Mouse (Mus musculus) small intestine, adult 2 months (tissue): ENCODE measurements around the gene Cd47. TPM values are rescaled to one million over a fixed set of nuclear protein-coding genes. Genes with fewer than 3 reads are reported as not detected.

ENCODE experiments used
- H3K27ac ChIP-seq: fragments of 200-500 bp; 2 replicates; pipeline ENCODE4 v1.5.1; 2012; ENCODE audit warnings: low read depth, low read length, control low read depth, inconsistent platforms; ENCODE audit not compliant: insufficient read depth
- H3K27me3 ChIP-seq: fragments of 200-500 bp; 2 replicates; pipeline ENCODE4 v1.6.1; 2012; ENCODE audit warnings: mild to moderate bottlenecking, moderate library complexity, low read length, inconsistent platforms; ENCODE audit not compliant: control insufficient read depth, insufficient read depth
- H3K36me3 ChIP-seq: fragments of 200-500 bp; 2 replicates; pipeline ENCODE4 v1.6.1; 2012; ENCODE audit warnings: mild to moderate bottlenecking, low read length, control low read depth, inconsistent platforms; ENCODE audit not compliant: control insufficient read depth, insufficient read depth
- H3K4me1 ChIP-seq: fragments of 200-500 bp; 2 replicates; pipeline ENCODE4 v1.6.1; 2012; ENCODE audit warnings: low read length, inconsistent platforms, mixed read lengths; ENCODE audit not compliant: control insufficient read depth, insufficient read depth, insufficient read length
- H3K4me3 ChIP-seq: fragments of 200-500 bp; 2 replicates; pipeline ENCODE4 v1.5.1; 2012; ENCODE audit warnings: low read depth, mild to moderate bottlenecking, control low read depth, inconsistent platforms, low read length, moderate library complexity
- CTCF ChIP-seq: fragments of 200-500 bp; IDR thresholded peaks from 2 replicates; pipeline ENCODE4 v1.5.1; 2012; ENCODE audit warnings: low read depth, mild to moderate bottlenecking, control low read depth, inconsistent platforms, low read length, moderate library complexity, mixed read lengths; ENCODE audit not compliant: insufficient replicate concordance, insufficient read length; ENCODE audit errors: extremely low read depth
- POLR2A ChIP-seq: fragments of 200-500 bp; IDR thresholded peaks from 2 replicates; pipeline ENCODE4 v1.6.1; 2012; ENCODE audit warnings: low read depth, mild to moderate bottlenecking, control low read depth, inconsistent platforms, low read length, moderate library complexity
- WGBS: fragments of 180-500 bp; shearing (Covaris S2); methylation state at CpG from one replicate; pipeline ENCODE4 v1.1.7; 2018; 5-methylcytosine and 5-hydroxymethylcytosine counted together
- polyA plus RNA-seq: library from polyadenylated mRNA; depleted of rRNA; stranded (reverse); fragments of >200 nt; gene quantifications from 2 replicates; pipeline ENCODE4 v1.2.3, GENCODE M21; 2012

Cd47 gene
- polyA plus RNA-seq, 1 experiment: 56.8 TPM

- Histone ChIP-seq H3K27me3 (no peaks in the 10 kb centered on the region), H3K4me1 (no peaks in the 10 kb centered on the region), H3K4me3 (no peak overlapping the region), H3K36me3 (no peaks in the 10 kb centered on the region), H3K27ac (no peak overlapping the region)
- 68% methylated on average over 2 of the region's 2 CpGs for WGBS
- no peak for TF ChIP-seq CTCF
- TF ChIP-seq POLR2A: no peak
Observed at GRCm38 (mm10) chr16:49769831-49770261, 30.5 kb upstream of the Cd47 start.

GRCm38 (mm10) chr16:49770320-49771189 lies 29.8 kb upstream of the Cd47 start:
- Histone ChIP-seq H3K4me1 (no peaks in the 10 kb centered on the region), H3K27ac (no peak overlapping the region), H3K36me3 (no peaks in the 10 kb centered on the region), H3K4me3 (no peak overlapping the region), H3K27me3 (no peaks in the 10 kb centered on the region)
- TF ChIP-seq CTCF: no peak
- TF ChIP-seq POLR2A: no peak
- 80% methylated on average over 12 of the region's 12 CpGs for WGBS

GRCm38 (mm10) chr16:49771609-49772396 lies 28.5 kb upstream of the Cd47 start:
- no peak overlapping the region for H3K4me3 ChIP-seq
- H3K27ac ChIP-seq: no peak overlapping the region
- H3K36me3 ChIP-seq: no peaks in the 10 kb centered on the region
- WGBS: 71% methylated on average over 7 of the region's 7 CpGs
- no peaks in the 10 kb centered on the region for H3K4me1 ChIP-seq
- TF ChIP-seq CTCF: no peak
- no peak for TF ChIP-seq POLR2A
- no peaks in the 10 kb centered on the region for H3K27me3 ChIP-seq

- TF ChIP-seq POLR2A (no peak), CTCF (no peak)
- no peak overlapping the region for H3K4me3 ChIP-seq
- H3K36me3 ChIP-seq: no peaks in the 10 kb centered on the region
- H3K4me1 ChIP-seq: no peaks in the 10 kb centered on the region
- H3K27ac ChIP-seq: no peak overlapping the region
- H3K27me3 ChIP-seq: no peaks in the 10 kb centered on the region
- 51% methylated on average over 1 of the region's 1 CpGs for WGBS
Observed at GRCm38 (mm10) chr16:49772576-49772975, 27.8 kb upstream of the Cd47 start.

GRCm38 (mm10) chr16:49773068-49773467 lies 27.3 kb upstream of the Cd47 start:
- 79% methylated on average over 1 of the region's 1 CpGs for WGBS
- no peaks in the 10 kb centered on the region for H3K36me3 ChIP-seq
- TF ChIP-seq POLR2A (no peak), CTCF (no peak)
- H3K4me3 ChIP-seq: no peak overlapping the region
- H3K27ac ChIP-seq: no peak overlapping the region
- H3K4me1 ChIP-seq: no peaks in the 10 kb centered on the region
- no peaks in the 10 kb centered on the region for H3K27me3 ChIP-seq

- TF ChIP-seq CTCF (no peak), POLR2A (no peak)
- Histone ChIP-seq H3K27ac (no peak overlapping the region), H3K4me1 (no peaks in the 10 kb centered on the region), H3K36me3 (no peaks in the 10 kb centered on the region), H3K27me3 (no peaks in the 10 kb centered on the region), H3K4me3 (no peak overlapping the region)
- 72% methylated on average over 18 of the region's 18 CpGs for WGBS
Observed at GRCm38 (mm10) chr16:49774059-49775001, 26.0 kb upstream of the Cd47 start.
